Mouse (Mus musculus) liver, adult 2 months (tissue): Measurements from ENCODE around the gene Olfr1419. TPM values are rescaled to one million over a fixed set of nuclear protein-coding genes. Genes with fewer than 3 reads are reported as not detected.
"Not testable (repeated sequence)": the region's sequence is repeated elsewhere in the genome, so short reads cannot be mapped to it uniquely, and the experiment has no call there.

Experiments
- DNase-seq: peaks from one replicate; pipeline ENCODE4 v3.0.0-alpha.2; 2011; ENCODE audit warnings: low read depth, low spot score; ENCODE audit errors: extremely low read depth
- H3K27ac ChIP-seq: fragments of 200-500 bp; replicated peaks from 2 replicates; pipeline ENCODE4 v1.5.1; 2012; ENCODE audit warnings: low read depth, mild to moderate bottlenecking, control low read depth, inconsistent platforms, low read length; ENCODE audit not compliant: insufficient read depth
- H3K27me3 ChIP-seq: fragments of 200-500 bp; 2 replicates; pipeline ENCODE4 v1.6.1; 2012; ENCODE audit warnings: mild to moderate bottlenecking, moderate library complexity, low read length, inconsistent platforms; ENCODE audit not compliant: control insufficient read depth, insufficient read depth
- H3K36me3 ChIP-seq: fragments of 200-500 bp; 2 replicates; pipeline ENCODE4 v1.6.1; 2012; ENCODE audit warnings: low read length, inconsistent platforms; ENCODE audit not compliant: control insufficient read depth, insufficient read depth
- H3K4me1 ChIP-seq: fragments of 200-500 bp; 2 replicates; pipeline ENCODE4 v1.6.1; 2011; ENCODE audit warnings: low read length; ENCODE audit not compliant: control insufficient read depth, insufficient read depth
- H3K4me3 ChIP-seq: fragments of 200-500 bp; 2 replicates; pipeline ENCODE4 v1.5.1; 2011; ENCODE audit warnings: low read depth, mild to moderate bottlenecking, control low read depth, low read length, moderate library complexity; ENCODE audit not compliant: insufficient read depth
- H3K79me2 ChIP-seq: fragments of 200-500 bp; 2 replicates; pipeline ENCODE4 v1.6.1; 2012; ENCODE audit warnings: inconsistent platforms, mild to moderate bottlenecking, low read length, moderate library complexity; ENCODE audit not compliant: control insufficient read depth, insufficient read depth
- H3K9ac ChIP-seq: fragments of 200-500 bp; 2 replicates; pipeline ENCODE4 v1.6.1; 2012; ENCODE audit warnings: low read depth, mild to moderate bottlenecking, control low read depth, inconsistent platforms, low read length
- CTCF ChIP-seq: fragments of 200-500 bp; IDR thresholded peaks from 2 replicates; pipeline ENCODE4 v1.5.1; 2011; ENCODE audit warnings: low read depth, low read length, control low read depth
- POLR2A ChIP-seq: fragments of 200-500 bp; IDR thresholded peaks from 2 replicates; pipeline ENCODE4 v1.6.1; 2011; ENCODE audit warnings: low read length, control low read depth; ENCODE audit not compliant: insufficient read depth; ENCODE audit errors: extremely low read depth
- WGBS: fragments of 180-500 bp; shearing (Covaris S2); methylation state at CpG from one replicate; pipeline ENCODE4 v1.1.7; 2018; 5-methylcytosine and 5-hydroxymethylcytosine counted together
- polyA plus RNA-seq: library from polyadenylated mRNA; depleted of rRNA; stranded (reverse); fragments of >200 nt; gene quantifications from 2 replicates; pipeline ENCODE4 v1.2.3, GENCODE M21; 2012
- total RNA-seq: library from RNA; depleted of rRNA; stranded (reverse); fragments of >200 nt; gene quantifications from 2 replicates; pipeline ENCODE4 v1.2.3, GENCODE M21; 2014

Gene Olfr1419
- total and polyA plus RNA-seq, 2 experiments: not detected

DNA sequence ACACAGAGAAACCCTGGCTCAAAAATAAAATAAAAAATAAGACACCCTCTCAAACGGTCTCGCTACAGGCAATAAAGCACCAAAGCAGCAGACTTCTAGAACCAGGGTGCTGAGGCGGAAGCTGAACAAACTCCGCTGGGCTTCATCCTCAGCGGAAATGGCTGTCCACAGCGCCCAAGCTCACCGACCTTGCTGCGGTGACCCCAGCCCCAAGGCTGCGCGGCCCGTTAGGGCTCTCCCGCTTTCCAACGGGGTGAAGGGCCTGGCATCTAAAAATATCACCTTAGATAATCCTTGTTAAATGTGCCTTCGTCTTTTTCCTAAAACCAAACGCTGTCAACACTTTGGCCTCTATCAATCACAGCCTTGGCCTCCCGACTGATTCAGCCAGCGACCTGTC, 36.7 kb upstream of the Olfr1419 start:
- peak overlapping the region; percentile 79 for H3K4me3 ChIP-seq
- peak overlapping the region; percentile 73 for H3K9ac ChIP-seq
- peaks cover 7% of the 10 kb centered on the region; the same call in 1 of the 2 replicates for H3K79me2 ChIP-seq
- H3K4me1 ChIP-seq: peaks cover 3% of the 10 kb centered on the region
- peak overlapping the region; percentile 85 for H3K27ac ChIP-seq
- H3K36me3 ChIP-seq: peaks cover 6% of the 10 kb centered on the region; the same call in 1 of the 2 replicates
- H3K27me3 ChIP-seq: no peaks in the 10 kb centered on the region
- no peak for DNase-seq
- WGBS: 2% methylated on average over 17 of the region's 17 CpGs
- TF ChIP-seq CTCF: no peak
- TF ChIP-seq POLR2A: no peak

DNA sequence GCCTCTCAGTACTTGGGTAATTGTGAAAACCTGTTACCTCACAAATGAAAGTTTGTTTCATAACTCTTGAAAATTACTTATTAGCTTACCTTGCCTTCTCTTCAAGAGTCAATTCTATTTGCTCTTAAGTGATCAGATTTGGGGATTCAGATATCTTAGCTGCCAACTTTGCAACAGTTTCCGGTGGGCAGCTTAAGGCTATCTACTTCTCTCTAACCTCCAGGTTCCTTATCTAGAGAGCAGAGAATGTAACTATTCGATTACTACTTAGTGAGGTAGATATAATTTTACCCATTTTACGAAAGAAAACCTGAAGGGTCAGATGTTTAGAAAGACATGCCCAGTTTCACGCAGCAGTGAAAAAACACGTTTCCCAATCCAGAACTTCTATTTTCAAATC, 36.1 kb upstream of the Olfr1419 start:
- peak overlapping the region; percentile 85 for H3K27ac ChIP-seq

DNA sequence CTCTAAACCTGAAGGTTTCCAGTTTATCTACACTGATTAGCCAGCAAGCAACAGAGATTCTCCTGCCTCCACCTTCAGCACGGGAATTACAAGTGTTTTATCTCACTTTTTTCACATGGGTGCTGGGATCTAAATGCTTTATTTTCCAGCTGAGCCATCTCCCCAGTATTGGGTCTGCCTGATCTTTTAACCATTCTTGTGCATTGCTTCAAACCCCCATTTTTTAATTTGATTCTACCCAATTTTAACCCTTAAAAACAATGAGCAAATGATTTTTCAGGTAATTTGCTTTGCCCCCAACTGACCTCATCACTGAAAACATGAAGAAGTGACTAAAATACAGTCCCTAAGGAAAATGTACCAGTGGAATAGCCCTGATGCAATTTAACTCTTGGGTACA, 11.4 kb upstream of the Olfr1419 start, which contains the start of gene Olfr1420:
Gene Olfr1420 (plus strand): TSS at position 301 of the 400 bp plus-strand sequence.
- H3K4me1 ChIP-seq: no peaks in the 10 kb centered on the region
- TF ChIP-seq CTCF: no peak
- H3K27ac ChIP-seq: no peak within 1 kb of the TSS
- no peak for DNase-seq
- H3K36me3 ChIP-seq: no peaks in the 10 kb centered on the region
- no peak within 1 kb of the TSS for H3K9ac ChIP-seq
- no peaks in the 10 kb centered on the region for H3K27me3 ChIP-seq
- H3K79me2 ChIP-seq: no peaks in the 10 kb centered on the region
- WGBS: 50% methylated on average over 1 of the region's 1 CpGs
- no peak within 1 kb of the TSS for H3K4me3 ChIP-seq

More for the DNA sequence above, 36.1 kb upstream of the Olfr1419 start:
- Histone ChIP-seq H3K27me3 (no peaks in the 10 kb centered on the region), H3K4me1 (peaks cover 3% of the 10 kb centered on the region), H3K36me3 (0 out of 2 replicates have a peak, but pooled peaks cover 4% of the 10 kb centered on the region), H3K9ac (no peak overlapping the region), H3K4me3 (peak overlapping the region; percentile 79; the same call in 1 of the 2 replicates), H3K79me2 (peaks cover 7% of the 10 kb centered on the region; the same call in 1 of the 2 replicates)
- DNase-seq: peak; percentile 39
- 52% methylated on average over 5 of the region's 5 CpGs for WGBS
- TF ChIP-seq POLR2A (no peak), CTCF (no peak)

GRCm38 (mm10) chr19:11878404-11878803, 3.5 kb upstream of the Olfr1419 start:
- WGBS: 54% methylated on average over 22 of the region's 22 CpGs
- not testable (repeated sequence) for H3K27ac ChIP-seq, H3K36me3 ChIP-seq, H3K79me2 ChIP-seq, DNase-seq, H3K4me3 ChIP-seq, H3K4me1 ChIP-seq, H3K27me3 ChIP-seq, H3K9ac ChIP-seq

DNA sequence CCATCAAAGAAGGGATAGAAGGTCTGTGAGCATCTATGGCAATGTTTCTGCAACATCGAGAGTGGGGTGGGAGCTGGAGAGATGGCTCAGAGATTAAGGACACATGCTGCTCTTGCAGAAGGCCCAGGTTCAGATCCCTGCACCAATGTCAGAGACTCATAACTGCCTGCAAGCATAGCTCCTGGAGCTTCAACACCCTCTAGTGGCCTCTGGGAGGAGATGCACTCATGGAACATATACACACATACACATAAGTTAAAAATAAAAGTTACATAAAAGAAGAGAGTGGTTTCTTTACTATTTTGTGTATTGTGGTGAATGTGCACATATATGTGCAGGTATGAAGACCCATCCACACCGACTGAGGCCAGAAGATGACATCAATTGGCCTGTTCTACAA, 7.1 kb downstream of the Olfr1419 start:
- no peaks in the 10 kb centered on the region for H3K27me3 ChIP-seq
- H3K79me2 ChIP-seq: no peaks in the 10 kb centered on the region
- no peak for TF ChIP-seq POLR2A
- no peak for TF ChIP-seq CTCF
- WGBS: 82% methylated on average over 2 of the region's 2 CpGs
- H3K27ac ChIP-seq: no peak overlapping the region
- no peak for DNase-seq
- H3K4me1 ChIP-seq: no peaks in the 10 kb centered on the region
- no peaks in the 10 kb centered on the region for H3K36me3 ChIP-seq
- no peak overlapping the region for H3K9ac ChIP-seq
- no peak overlapping the region for H3K4me3 ChIP-seq

- no peaks in the 10 kb centered on the region for H3K79me2 ChIP-seq
- DNase-seq: no peak
- H3K27ac ChIP-seq: no peak within 1 kb of the TSS
- no peak within 1 kb of the TSS for H3K4me3 ChIP-seq
- TF ChIP-seq CTCF (no peak), POLR2A (no peak)
- H3K4me1 ChIP-seq: no peaks in the 10 kb centered on the region
- 93% methylated on average over 1 of the region's 1 CpGs for WGBS
- no peaks in the 10 kb centered on the region for H3K36me3 ChIP-seq
- no peaks in the 10 kb centered on the region for H3K27me3 ChIP-seq
- H3K9ac ChIP-seq: no peak within 1 kb of the TSS
Measured at GRCm38 (mm10) chr19:11860966-11861365, 13.9 kb downstream of the Olfr1419 start, which contains the start of gene Olfr1418. Gene Olfr1418 (minus strand): TSS chr19:11861066.
